Mouse (Mus musculus): ENCODE measurements around the gene Tnrc6b. TPM values are rescaled to one million over a fixed set of nuclear protein-coding genes. Genes with fewer than 3 reads are reported as not detected.

Tnrc6b gene
- polyA plus RNA-seq, 1 experiment from 2014 or later: 48.7 TPM

DNA sequence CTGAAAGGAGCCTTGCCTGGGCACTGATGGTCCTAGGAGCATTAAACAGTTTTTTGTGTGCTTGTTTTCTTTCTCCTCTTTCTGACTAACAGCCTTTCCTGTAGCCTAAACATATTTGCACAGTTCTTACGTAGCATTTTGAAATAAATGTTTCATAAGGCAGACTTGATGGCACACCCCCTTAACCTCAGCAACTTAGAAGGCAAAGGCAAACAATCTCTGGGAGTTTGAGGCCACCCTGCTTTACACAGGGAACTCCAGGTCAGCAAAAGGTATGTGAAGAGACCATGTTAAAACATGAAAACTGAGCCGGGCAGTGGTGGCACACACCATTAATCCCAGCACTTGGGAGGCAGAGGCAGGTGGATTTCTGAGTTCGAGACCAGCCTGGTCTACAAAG lies 264.6 kb downstream of the Tnrc6b start:
- Histone ChIP-seq H3K9me3 (no peaks in the 10 kb centered on the region), H3K4me1 (replicated peaks) (peaks cover 17% of the 10 kb centered on the region), H3K9ac (replicated peaks) (no peak overlapping the region), H3K27ac (no peak overlapping the region), H3K4me3 (replicated peaks) (no peak overlapping the region), H3K4me2 (replicated peaks) (no peak overlapping the region), H3K27me3 (no peaks in the 10 kb centered on the region), H3K36me3 (0 out of 2 replicates have a peak, but pooled peaks cover 3% of the 10 kb centered on the region)
- no peak for ATAC-seq
- WGBS: 92% methylated on average over 3 of the region's 3 CpGs

DNA sequence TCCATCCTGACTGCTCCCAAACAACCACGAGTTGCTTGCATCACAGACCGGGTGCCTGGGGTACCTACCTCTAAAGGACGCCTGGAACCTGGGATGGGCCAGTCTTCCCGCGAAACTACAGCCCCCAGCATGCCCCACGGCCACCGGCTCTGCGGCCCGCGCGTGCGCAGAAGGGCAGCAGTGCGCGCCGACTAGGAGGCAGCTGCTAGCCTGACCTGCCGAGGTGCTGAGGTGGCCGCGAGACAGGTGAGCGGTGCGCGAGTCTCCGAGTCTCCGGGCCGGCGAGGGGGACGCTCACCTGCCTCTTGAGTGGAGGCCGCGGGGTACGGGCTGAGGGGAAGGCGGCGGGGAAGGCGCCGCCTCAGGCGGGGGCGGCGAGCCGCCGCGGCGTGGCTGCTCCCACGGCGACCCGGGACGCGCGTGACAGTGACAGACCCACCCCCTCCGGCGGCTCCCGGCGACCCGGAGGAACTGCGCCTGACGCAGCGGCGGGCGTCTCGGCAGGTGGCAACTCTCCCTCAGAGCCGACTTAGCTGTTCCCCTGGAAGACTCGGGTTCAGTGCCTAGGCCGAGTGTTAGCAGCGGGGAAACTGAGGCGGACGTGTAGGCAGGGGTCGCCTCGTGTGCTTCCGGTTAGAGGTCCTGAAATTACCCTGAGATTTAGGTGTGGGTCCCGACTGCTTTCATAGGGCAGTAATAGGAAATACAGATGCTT lies 266.7 kb downstream of the Tnrc6b start, which contains the start of gene Sgsm3:
TSS of gene Sgsm3 (plus strand) at position 146 of the 715 bp plus-strand sequence.
- WGBS: under 1% methylated on average over 60 of the region's 67 CpGs
- Histone ChIP-seq H3K4me2 (replicated peaks) (peak within 1 kb of the TSS; percentile 80), H3K4me3 (replicated peaks) (peak within 1 kb of the TSS; percentile 88), H3K9me3 (no peaks in the 10 kb centered on the region), H3K36me3 (no peaks in the 10 kb centered on the region), H3K4me1 (replicated peaks) (peaks cover 17% of the 10 kb centered on the region), H3K27me3 (no peaks in the 10 kb centered on the region), H3K9ac (replicated peaks) (peak within 1 kb of the TSS; percentile 85), H3K27ac (peak within 1 kb of the TSS; percentile 56)
- peak; percentile 97 for ATAC-seq

DNA sequence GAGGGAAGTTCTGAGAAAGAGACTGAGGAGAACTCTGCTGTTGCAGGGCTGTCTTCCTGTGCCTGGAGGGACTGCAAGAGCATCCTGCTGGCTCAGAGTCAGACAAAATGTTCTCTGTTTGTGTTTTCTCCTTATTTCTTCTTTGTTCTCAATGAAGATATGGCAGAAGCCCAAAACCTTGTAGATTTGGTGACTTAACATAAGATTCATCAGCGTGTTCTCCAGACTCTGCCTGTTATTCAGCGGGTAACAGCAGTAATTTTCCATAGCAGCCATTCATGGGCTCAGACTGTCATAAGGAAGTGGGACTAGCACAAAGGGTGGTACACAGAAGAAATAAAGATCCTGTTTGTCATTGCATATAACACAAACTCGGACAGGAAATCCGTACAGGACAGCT lies 268.5 kb downstream of the Tnrc6b start:
- no peak overlapping the region for H3K9ac ChIP-seq (replicated peaks)
- no peak for ATAC-seq
- WGBS: 87% methylated on average over 4 of the region's 4 CpGs
- H3K36me3 ChIP-seq: no peaks in the 10 kb centered on the region
- H3K4me1 ChIP-seq (replicated peaks): peaks cover 17% of the 10 kb centered on the region
- H3K27ac ChIP-seq: no peak overlapping the region
- no peak overlapping the region for H3K4me3 ChIP-seq (replicated peaks)
- H3K9me3 ChIP-seq: no peaks in the 10 kb centered on the region
- H3K27me3 ChIP-seq: no peaks in the 10 kb centered on the region
- H3K4me2 ChIP-seq (replicated peaks): no peak overlapping the region

DNA sequence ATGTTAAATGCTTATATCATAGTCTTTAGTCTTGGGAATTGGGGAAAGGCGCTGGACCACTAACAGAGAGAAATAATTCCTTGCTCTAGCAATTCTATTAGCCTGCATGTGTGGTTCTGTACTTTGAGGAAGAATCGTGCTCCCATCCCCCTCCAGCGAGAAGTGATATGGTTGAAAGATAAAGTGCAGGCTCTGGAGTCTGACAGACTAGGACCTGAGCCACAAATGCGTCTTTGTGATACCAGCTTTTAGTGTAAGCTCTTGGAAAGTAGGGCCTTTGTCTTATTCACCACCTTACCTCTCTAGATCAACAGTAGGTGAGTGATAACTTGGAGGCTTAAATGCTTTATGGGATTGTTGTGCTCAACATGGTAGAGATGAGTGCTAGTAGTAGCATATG lies 270.1 kb downstream of the Tnrc6b start:
- Histone ChIP-seq H3K9me3 (no peaks in the 10 kb centered on the region), H3K4me3 (replicated peaks) (no peak overlapping the region), H3K4me2 (replicated peaks) (no peak overlapping the region), H3K27ac (no peak overlapping the region), H3K36me3 (no peaks in the 10 kb centered on the region), H3K9ac (replicated peaks) (no peak overlapping the region), H3K27me3 (no peaks in the 10 kb centered on the region), H3K4me1 (replicated peaks) (peaks cover 17% of the 10 kb centered on the region)
- ATAC-seq: no peak
- WGBS: 95% methylated on average over 4 of the region's 4 CpGs

DNA sequence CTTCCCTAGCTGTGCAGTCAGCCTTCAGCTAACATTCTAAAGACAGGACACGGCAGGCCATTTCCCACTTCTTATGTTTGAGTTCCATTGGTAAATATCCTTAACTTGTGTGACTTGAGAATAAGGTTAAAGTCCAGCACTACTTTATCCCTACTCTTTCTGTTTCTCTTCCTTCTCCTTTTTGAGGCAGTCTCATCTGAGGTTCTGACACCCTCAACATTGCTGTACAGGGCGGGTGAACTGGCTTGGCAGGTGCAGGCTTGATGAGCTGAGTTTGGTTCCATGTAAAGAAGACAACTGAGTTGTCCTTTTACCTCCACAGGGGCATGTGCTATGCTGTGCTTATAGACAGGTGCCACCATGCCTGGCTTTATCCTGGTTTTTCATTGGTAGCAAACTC lies 272.2 kb downstream of the Tnrc6b start:
- H3K4me3 ChIP-seq (replicated peaks): no peak overlapping the region
- H3K9ac ChIP-seq (replicated peaks): no peak overlapping the region

DNA sequence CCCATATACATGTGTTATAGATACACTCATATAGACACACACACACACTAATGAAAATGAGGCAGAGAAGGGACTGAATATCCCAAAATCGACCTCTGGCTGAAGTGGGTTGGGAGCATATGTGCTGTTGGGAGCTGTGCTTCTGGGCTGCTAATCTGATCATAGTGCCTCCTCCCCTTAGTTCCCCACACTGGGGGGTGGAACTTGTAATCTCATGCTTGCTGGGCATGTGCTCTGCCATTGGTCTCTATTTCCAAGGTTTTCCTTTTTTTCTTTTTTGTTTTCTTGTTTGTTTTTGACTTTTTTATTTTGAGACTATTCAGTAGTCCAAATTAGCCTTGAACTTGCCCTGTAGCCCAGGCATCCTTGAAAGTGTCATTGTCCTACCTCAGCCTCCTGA lies 277.2 kb downstream of the Tnrc6b start:
- WGBS: 38% methylated on average over 1 of the region's 1 CpGs
- no peak for ATAC-seq
- no peaks in the 10 kb centered on the region for H3K4me1 ChIP-seq (replicated peaks)

More for the DNA sequence above, 272.2 kb downstream of the Tnrc6b start:
- Histone ChIP-seq H3K4me1 (replicated peaks) (peaks cover 13% of the 10 kb centered on the region), H3K36me3 (no peaks in the 10 kb centered on the region), H3K9me3 (no peaks in the 10 kb centered on the region), H3K27me3 (no peaks in the 10 kb centered on the region), H3K27ac (no peak overlapping the region), H3K4me2 (replicated peaks) (no peak overlapping the region)
- no peak for ATAC-seq
- 91% methylated on average over 2 of the region's 2 CpGs for WGBS

DNA sequence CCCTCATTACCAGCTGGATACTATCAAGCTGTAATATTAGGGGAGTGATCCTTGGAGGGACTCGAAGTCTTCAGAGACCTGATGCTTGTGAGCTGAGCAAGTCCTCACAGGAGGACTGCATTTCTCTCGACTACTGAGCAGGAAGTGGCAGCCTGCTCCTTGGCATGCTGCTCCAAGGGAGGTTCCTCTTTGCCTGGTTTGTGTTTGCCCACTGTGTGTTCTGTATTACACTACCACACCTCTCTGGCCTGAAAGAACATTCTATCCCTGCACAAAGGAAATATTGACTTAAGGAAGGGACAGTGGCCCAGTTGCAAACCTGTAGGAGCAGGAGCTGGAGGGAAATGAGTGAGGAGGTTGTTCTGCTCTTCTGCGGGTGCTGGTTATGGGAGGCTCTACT lies 278.6 kb downstream of the Tnrc6b start:
- H3K27ac ChIP-seq: no peak overlapping the region
- H3K4me1 ChIP-seq (replicated peaks): no peaks in the 10 kb centered on the region
- ATAC-seq: no peak
- whole genome bisulfite sequencing: 80% methylated on average over 3 of the region's 3 CpGs
- no peaks in the 10 kb centered on the region for H3K9me3 ChIP-seq
- H3K36me3 ChIP-seq: no peaks in the 10 kb centered on the region
- H3K4me3 ChIP-seq (replicated peaks): no peak overlapping the region
- no peaks in the 10 kb centered on the region for H3K27me3 ChIP-seq
- no peak overlapping the region for H3K4me2 ChIP-seq (replicated peaks)
- no peak overlapping the region for H3K9ac ChIP-seq (replicated peaks)

More for the DNA sequence above, 277.2 kb downstream of the Tnrc6b start:
- no peak overlapping the region for H3K9ac ChIP-seq (replicated peaks)
- H3K36me3 ChIP-seq: no peaks in the 10 kb centered on the region
- no peaks in the 10 kb centered on the region for H3K27me3 ChIP-seq
- H3K4me3 ChIP-seq (replicated peaks): no peak overlapping the region
- H3K27ac ChIP-seq: no peak overlapping the region
- no peak overlapping the region for H3K4me2 ChIP-seq (replicated peaks)
- no peaks in the 10 kb centered on the region for H3K9me3 ChIP-seq

Small RNA genes within 50 kb of the gene (microRNA-seq; reads per million reads assigned to microRNA genes)
- 22.3 reads per million, percentile 36 among the genes with 10 or more reads in this experiment for gene Mir5113

Other genes with a start within 250 kb of the Tnrc6b start
- not detected in 2 replicates for gene Enthd1, start 146.2 kb upstream of the Tnrc6b start, polyA plus RNA-seq (2015; fragmentation: Nextera tagmentation; extraction: Ambion mirVana)
- 1.0 and 1.6 TPM in 2 replicates for gene Grap2, start 138.7 kb upstream of the Tnrc6b start, polyA plus RNA-seq (2015; fragmentation: Nextera tagmentation; extraction: Ambion mirVana)
- gene Fam83f, start 39.5 kb upstream of the Tnrc6b start, polyA plus RNA-seq (2015; fragmentation: Nextera tagmentation; extraction: Ambion mirVana): 0.19 and 0.27 TPM in 2 replicates
- 101 TPM in 2 replicates for gene Adsl, start 237.2 kb downstream of the Tnrc6b start, polyA plus RNA-seq (2015; fragmentation: Nextera tagmentation; extraction: Ambion mirVana)

Data from midbrain, embryonic 13.5 days (tissue).